Mouse (Mus musculus): ENCODE data around the gene Cacna2d4. TPM values are rescaled to one million over a fixed set of nuclear protein-coding genes. Genes with fewer than 3 reads are reported as not detected.
"Not testable (repeated sequence)": the region's sequence is repeated elsewhere in the genome, so short reads cannot be mapped to it uniquely, and the experiment has no call there.

The Cacna2d4 gene
- total RNA-seq, 2 experiments from 2014 or later = 1.7 to 3.1 TPM

GRCm38 (mm10) chr6:119366800-119367199 is 130.5 kb downstream of the Cacna2d4 start:
- intact Hi-C loops (cut with DNase I); DNase-seq (ENCODE audit: low spot score in 2 of 2): not testable (repeated sequence)

- DNase-seq (ENCODE audit: low spot score in 2 of 2) = no peak
- intact Hi-C loops (cut with DNase I) = no loop called here
These were observed 131.1 kb downstream of the Cacna2d4 start for GRCm38 (mm10) chr6:119367382-119367781.

DNA sequence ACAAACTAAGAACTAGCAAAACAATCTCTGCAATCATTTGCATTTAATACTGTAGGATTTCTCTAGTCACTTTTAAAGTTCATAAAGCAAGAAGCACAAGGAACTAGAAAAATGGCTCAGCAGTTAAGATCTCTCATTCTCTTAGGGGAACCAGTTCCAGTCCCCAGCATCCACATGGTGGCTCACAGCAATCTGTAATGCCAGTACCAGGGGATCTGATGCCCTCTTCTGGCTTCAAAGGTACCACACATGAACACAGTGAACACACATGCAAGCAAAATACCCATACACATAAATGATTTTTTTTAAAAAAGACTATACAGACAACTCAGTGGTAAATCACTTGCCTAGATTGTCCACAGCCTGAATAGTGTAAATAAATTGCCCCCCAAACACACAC is 135.3 kb downstream of the Cacna2d4 start:
- intact Hi-C loops (cut with DNase I) = no loop called here
- DNase-seq (ENCODE audit: low spot score in 2 of 2) = no peak

DNA sequence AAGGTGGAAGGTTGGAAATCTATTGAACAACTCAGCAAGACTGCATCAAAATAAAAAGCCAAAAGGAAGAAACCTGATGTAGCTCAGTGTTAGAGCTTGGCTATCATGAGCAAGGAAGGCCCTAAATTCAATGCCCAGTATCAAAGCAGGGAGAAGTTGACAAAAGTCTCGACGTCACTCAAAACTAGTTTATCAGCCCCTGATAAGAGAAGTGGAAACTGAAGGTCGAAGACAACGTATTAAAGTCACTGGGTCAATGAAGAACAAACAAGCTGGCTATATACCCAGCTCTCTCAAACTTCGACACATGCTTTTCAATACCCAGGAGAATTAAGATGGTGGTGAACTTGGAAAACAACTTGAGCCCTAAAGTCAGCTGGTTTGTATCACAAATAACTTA is 135.9 kb downstream of the Cacna2d4 start:
- intact Hi-C loops (cut with DNase I) = no loop called here
- no peak for DNase-seq (ENCODE audit: low spot score in 2 of 2)

DNA sequence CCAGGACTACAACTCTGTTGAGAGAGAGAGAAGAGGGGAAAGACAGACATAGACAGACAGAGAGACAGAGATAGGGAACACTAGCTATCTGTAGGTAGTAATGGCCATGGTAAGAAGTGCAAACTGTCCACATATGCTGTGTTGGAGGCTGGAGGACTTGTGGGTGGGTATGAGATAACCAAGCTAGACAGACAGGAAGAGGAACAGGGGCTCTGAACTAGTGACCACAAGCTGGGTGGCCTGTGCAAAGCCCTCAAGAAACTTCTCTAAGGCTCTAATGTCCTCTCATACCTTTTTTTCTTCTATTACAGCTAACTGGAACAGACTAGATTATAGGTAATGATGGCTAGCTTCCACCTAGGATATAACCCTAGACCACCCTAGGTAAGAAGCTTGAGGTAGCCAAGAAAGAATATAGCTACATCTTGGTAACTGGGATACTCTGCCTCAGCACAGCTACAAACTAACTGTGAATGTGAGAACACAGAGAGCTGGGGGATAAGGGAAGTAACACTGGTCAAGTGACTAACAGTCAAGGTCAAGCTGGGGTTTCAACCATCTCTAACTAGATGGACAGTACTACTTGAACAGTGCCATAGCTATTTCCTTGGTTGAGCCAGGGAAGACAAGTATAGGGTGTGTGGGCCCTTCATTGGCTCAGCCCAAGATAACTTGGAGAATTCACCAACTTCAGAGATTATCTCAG is 136.8 kb downstream of the Cacna2d4 start:
- DNase-seq (ENCODE audit: low spot score in 2 of 2) = no peak
- intact Hi-C loops (cut with DNase I) = no loop called here

DNA sequence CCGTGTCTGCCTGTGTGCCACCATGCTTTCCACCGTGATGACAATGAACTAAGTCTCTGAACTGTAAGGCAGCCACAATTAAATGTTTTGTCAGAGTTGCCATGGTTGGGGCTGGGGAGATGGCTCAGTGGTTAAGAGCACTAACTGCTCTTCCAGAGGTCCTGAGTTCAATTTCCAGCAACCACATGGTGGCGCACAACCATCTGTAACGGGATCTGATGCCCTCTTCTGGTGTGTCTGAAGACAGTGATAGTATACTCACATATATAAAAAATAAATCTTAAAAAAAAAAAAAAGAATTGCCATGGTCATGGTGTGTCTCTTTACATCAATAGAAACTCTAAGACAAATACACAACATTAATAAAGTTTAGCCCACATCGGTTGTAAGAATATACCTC is 138.7 kb downstream of the Cacna2d4 start:
- intact Hi-C loops (cut with DNase I) = no loop called here
- DNase-seq (ENCODE audit: low spot score in 2 of 2) = no peak

DNA sequence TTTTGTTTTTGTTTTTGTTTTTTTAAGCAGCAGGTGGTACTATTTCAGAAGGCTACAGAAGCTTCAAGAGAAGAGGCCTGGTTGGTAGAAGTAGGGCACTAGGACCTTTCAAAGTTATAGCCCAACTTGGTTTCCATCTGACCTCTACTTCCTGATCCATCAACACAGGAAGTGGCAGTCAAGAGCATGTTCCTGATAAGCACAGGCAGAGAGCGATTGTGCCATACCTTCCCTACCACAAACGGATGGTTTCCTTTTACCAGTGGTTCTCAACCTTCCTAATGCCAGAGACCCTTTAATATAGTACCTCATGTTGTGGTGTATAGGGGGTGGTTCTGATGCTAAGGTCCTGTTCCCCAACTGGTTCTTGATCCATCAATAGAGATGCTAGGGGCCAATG is 141.3 kb downstream of the Cacna2d4 start:
- no peak for DNase-seq (ENCODE audit: low spot score in 2 of 2)
- intact Hi-C loops (cut with DNase I) = no loop called here

DNA sequence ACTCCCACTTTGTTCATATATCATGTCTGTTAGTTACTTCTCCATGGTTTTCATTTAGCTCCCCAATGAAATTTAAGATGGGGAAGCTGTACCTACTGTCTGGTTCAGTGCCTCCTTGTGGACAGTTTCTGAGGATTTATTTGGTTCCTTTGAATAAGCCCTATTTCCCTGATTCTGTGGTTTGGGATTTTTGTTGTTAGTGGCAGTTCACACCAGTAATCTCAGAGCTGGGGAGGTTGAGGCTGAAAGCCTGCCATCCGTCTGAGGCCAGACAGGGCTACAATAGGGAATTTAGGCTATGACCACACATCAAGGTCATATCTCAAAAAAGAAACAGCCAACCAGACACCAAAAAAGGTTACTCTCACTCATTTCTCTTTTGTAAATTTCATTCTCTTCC is 142.3 kb downstream of the Cacna2d4 start:
- no peak for DNase-seq (ENCODE audit: low spot score in 2 of 2)
- intact Hi-C loops (cut with DNase I) = no loop called here

DNA sequence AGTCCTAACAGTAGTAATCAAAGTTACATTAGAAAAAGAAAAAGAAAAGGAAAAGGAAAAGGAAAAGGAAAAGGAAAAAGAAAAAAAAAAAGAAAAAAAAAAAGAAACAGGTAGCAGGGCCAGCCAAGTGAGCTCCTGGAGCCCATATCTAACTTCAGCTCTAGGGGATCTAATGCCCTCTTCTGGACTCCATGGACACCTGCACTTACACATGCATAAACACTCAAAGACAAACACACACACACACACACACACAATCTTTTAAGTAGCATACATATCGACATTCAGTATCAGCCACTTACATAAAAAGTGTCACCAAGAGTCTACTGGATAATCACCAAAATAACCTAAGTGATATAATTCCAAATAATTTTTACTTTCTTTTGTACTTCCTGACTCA is 149.3 kb downstream of the Cacna2d4 start:
- no peak for DNase-seq (ENCODE audit: low spot score in 2 of 2)
- intact Hi-C loops (cut with DNase I) = no loop called here

- no peak for DNase-seq (ENCODE audit: low spot score in 2 of 2)
- intact Hi-C loops (cut with DNase I) = no loop called here
These were observed 150.1 kb downstream of the Cacna2d4 start for GRCm38 (mm10) chr6:119386421-119386820.

- intact Hi-C loops (cut with DNase I) = no loop called here
- no peak for DNase-seq (ENCODE audit: low spot score in 2 of 2)
These were observed 150.5 kb downstream of the Cacna2d4 start for GRCm38 (mm10) chr6:119386821-119387220.

GRCm38 (mm10) chr6:119387801-119388649 is 151.7 kb downstream of the Cacna2d4 start:
- peak in 1 of 2 experiments; percentile 18 for DNase-seq (ENCODE audit: low spot score in 2 of 2)
- intact Hi-C loops (cut with DNase I) = no loop called here

- DNase-seq (ENCODE audit: low spot score in 2 of 2) = peak; percentile 96 to 97
- intact Hi-C loops (cut with DNase I) = no loop called here
These were observed 152.3 kb downstream of the Cacna2d4 start for GRCm38 (mm10) chr6:119388650-119389012.

DNA sequence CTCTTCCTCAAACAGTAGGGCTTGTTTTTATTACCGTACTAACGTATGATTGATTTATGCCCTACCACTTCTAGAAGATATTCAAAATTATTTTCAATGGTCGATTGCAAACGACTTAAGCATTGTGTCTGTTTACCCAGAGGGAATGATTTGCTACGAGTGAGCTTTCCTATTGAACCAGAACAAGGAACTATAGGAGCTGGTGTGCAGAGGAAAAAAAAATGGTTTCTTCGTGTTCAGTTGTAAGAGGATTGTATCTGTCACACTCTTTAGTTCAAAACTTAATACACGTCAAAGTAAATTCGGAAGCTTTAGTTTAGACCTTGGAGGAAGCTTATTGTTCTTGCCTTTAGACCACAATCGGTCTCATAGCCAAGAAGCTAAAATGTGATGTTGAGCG is 152.8 kb downstream of the Cacna2d4 start:
- intact Hi-C loops (cut with DNase I) = no loop called here
- DNase-seq (ENCODE audit: low spot score in 2 of 2) = peak in 1 of 2 experiments; percentile 8

DNA sequence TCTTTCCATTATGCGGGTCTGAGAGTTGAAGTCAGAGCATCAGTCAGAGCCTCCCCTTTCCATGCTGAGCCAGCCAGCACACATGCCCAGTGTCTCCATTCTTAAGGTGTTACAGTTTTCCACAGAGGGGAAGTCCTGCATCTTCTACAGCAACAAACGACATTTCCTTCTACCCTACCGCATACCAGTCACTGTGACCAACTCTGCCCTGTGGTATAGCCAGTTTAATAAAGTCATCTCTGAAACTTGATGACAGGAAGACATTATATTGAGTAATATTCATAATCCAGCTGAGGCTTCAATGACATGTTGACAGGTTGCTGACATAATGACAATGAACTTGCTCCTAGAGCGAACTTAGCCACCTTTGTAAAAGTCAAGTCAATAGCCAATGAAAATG is 154.4 kb downstream of the Cacna2d4 start:
- intact Hi-C loops (cut with DNase I) = no loop called here
- no peak for DNase-seq (ENCODE audit: low spot score in 2 of 2)

DNA sequence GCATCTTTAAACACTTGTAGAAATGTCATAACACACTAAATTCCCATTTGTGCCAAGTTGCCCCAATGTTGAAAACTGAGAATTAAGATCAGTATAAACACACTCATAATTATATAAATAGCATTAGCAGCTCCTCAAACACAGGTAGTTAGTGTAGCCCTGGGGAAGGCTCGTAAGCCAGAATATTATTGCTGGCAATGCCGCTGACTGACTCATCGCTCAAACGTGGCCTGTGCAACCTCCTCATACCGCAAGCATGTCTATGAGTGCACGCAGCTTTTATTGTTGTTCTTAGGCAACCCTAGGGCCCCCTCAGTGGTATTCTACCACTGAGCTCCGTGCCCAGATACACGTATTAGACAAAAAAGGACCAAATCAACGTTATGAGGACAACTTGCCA is 156.5 kb downstream of the Cacna2d4 start:
- intact Hi-C loops (cut with DNase I) = no loop called here
- no peak for DNase-seq (ENCODE audit: low spot score in 2 of 2)

GRCm38 (mm10) chr6:119395421-119396308 is 159.3 kb downstream of the Cacna2d4 start:
- intact Hi-C loops (cut with DNase I) = no loop called here
- no peak for DNase-seq (ENCODE audit: low spot score in 2 of 2)

DNA sequence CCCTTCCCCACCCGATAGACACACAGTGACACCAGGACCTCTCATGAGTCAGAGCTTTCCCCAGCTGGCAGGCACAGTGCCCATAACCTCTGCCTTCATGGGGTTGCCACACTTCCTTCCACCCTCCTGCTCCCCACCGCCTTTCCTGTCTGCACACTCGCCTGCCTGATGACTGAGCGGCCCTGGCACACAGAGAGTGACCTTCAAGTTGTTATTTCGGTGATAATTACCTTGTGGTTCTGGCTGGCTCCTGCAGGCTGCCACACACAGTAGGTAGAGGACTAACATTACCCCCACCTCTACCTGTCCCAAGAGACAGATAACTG is 159.9 kb downstream of the Cacna2d4 start:
- intact Hi-C loops (cut with DNase I) = no loop called here
- peak in 1 of 2 experiments; percentile 31 for DNase-seq (ENCODE audit: low spot score in 2 of 2)

DNA sequence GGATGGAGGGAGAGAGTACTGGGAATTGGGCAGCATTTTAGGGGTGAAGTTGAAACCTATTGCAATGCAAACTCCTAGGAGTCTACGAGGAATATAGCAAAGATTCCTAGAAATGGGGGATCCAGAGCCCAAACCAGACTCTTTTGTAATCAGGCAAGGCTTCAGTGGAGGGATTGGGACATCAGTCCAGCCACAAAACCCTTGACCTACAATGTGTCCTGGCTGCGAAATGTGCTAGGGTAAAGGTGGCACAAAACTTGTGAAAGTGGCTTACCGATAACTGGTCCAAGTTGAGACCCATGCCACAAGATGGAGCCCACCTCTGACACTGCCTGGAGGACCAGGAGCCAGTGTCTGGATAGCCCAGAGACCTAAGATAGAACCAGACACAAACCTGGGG is 163.0 kb downstream of the Cacna2d4 start:
- intact Hi-C loops (cut with DNase I) = no loop called here
- DNase-seq (ENCODE audit: low spot score in 2 of 2) = no peak

GRCm38 (mm10) chr6:119400649-119401048 is 164.3 kb downstream of the Cacna2d4 start:
- intact Hi-C loops (cut with DNase I) = no loop called here

More at GRCm38 (mm10) chr6:119400649-119401048, 164.3 kb downstream of the Cacna2d4 start:
- no peak for DNase-seq (ENCODE audit: low spot score in 2 of 2)
